Mouse (Mus musculus) kidney, embryonic 15.5 days (tissue): ENCODE measurements around the gene Taf9b. TPM values are rescaled to one million over a fixed set of nuclear protein-coding genes. Genes with fewer than 3 reads are reported as not detected.
"Not testable (repeated sequence)": the region's sequence is repeated elsewhere in the genome, so short reads cannot be mapped to it uniquely, and the experiment has no call there.

Source experiments
- ATAC-seq: fragments of 200-750 bp; cut with Nextera tagmentation; replicated peaks from 2 replicates; pipeline ENCODE4 v1.8.0; 2017; ENCODE audit warnings: moderate TSS enrichment; ENCODE audit not compliant: low FRiP score
- H3K27ac ChIP-seq: fragments of 300-500 bp; sonication (generic); 2 replicates; pipeline ENCODE4 v1.5.1; 2015; ENCODE audit warnings: mild to moderate bottlenecking, inconsistent platforms
- H3K27me3 ChIP-seq: fragments of 300-500 bp; sonication (generic); 2 replicates; pipeline ENCODE4 v1.6.1; 2015; ENCODE audit warnings: inconsistent platforms
- H3K36me3 ChIP-seq: fragments of 300-500 bp; sonication (generic); 2 replicates; pipeline ENCODE4 v1.6.1; 2015; ENCODE audit warnings: inconsistent platforms
- H3K4me1 ChIP-seq: fragments of 300-500 bp; sonication (generic); 2 replicates; pipeline ENCODE4 v1.6.1; 2015; ENCODE audit warnings: inconsistent platforms
- H3K4me2 ChIP-seq: fragments of 300-500 bp; sonication (generic); 2 replicates; pipeline ENCODE4 v1.6.1; 2015; ENCODE audit warnings: moderate library complexity, mild to moderate bottlenecking, inconsistent platforms
- H3K4me3 ChIP-seq: fragments of 300-500 bp; sonication (generic); replicated peaks from 2 replicates; pipeline ENCODE4 v1.5.1; 2015; ENCODE audit warnings: mild to moderate bottlenecking, inconsistent platforms
- H3K9ac ChIP-seq: fragments of 300-500 bp; sonication (generic); 2 replicates; pipeline ENCODE4 v1.6.1; 2015; ENCODE audit warnings: mild to moderate bottlenecking, inconsistent platforms
- H3K9me3 ChIP-seq: fragments of 300-500 bp; sonication (generic); replicated peaks from 2 replicates; pipeline ENCODE4 v1.6.1; 2016; ENCODE audit warnings: inconsistent platforms
- WGBS: fragments of 180-500 bp; shearing (Covaris S2); methylation state at CpG from one replicate; pipeline ENCODE4 v1.1.7; 2015; ENCODE audit warnings: mixed read lengths; 5-methylcytosine and 5-hydroxymethylcytosine counted together
- polyA plus RNA-seq: library from polyadenylated mRNA; unstranded; fragments of >200 nt; fragmentation: Nextera tagmentation; extraction: Ambion mirVana; gene quantifications from 2 replicates; pipeline ENCODE4 v1.2.1, GENCODE M21; 2015

Gene Taf9b
- polyA plus RNA-seq: 10.5 and 10.6 TPM in 2 replicates

DNA sequence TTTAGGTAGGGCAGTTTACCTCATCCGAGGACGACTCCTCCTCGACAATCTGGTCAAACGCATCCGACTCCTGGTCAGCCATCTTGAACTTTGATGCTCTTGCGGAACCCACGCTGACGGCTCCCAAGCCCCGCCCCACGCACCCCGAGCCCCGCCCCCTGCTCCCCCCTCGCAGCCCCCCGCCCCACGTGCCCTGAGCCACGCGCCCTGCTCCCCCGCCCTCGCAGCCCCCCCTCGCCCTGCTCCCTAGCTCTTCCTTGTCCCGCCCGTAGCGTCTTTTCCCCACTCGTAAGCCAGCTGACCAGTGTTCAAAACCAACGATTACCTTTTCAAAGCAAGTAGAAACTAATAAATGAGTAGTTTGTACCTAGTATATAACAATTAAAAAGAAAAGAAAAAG, at the start of gene Taf9b:
Gene Taf9b, minus strand, starts transcription at position 101 of the 400 bp plus-strand sequence.
- H3K9ac ChIP-seq: no peak within 1 kb of the TSS
- peak within 1 kb of the TSS; percentile 61 for H3K4me2 ChIP-seq
- 88% methylated on average over 25 of the region's 25 CpGs for WGBS
- H3K4me1 ChIP-seq: no peaks in the 10 kb centered on the region
- H3K27ac ChIP-seq: no peak within 1 kb of the TSS
- no peaks in the 10 kb centered on the region for H3K36me3 ChIP-seq
- no peaks in the 10 kb centered on the region for H3K27me3 ChIP-seq
- peak within 1 kb of the TSS; percentile 59 for H3K4me3 ChIP-seq
- H3K9me3 ChIP-seq: 0 out of 2 replicates have a peak, but pooled peaks cover 4% of the 10 kb centered on the region
- ATAC-seq: no peak

DNA sequence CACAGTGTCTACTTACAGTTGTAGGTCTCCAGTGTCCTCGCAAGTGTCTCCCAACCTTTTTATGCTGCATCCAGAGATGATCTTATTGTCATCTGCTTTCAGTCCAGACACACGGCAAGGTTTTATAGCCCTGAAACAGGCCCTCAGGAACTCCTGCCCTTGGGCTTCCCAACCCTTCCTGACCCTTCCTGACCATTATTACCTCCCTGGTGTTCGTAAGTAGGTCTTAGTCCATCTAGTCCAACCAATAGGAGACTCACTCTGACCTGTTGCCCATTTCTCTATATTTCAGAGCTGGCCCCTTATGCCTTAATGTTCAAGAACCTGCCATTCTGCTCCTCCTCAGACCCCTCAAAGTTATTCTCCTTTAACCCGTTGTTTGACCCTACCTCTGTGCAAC, 34.3 kb upstream of the Taf9b start, which contains the start of gene Fnd3c2:
Gene Fnd3c2, minus strand, starts transcription at position 101 of the 400 bp plus-strand sequence.
- WGBS: 85% methylated on average over 4 of the region's 4 CpGs
- H3K9ac ChIP-seq: no peak within 1 kb of the TSS

DNA sequence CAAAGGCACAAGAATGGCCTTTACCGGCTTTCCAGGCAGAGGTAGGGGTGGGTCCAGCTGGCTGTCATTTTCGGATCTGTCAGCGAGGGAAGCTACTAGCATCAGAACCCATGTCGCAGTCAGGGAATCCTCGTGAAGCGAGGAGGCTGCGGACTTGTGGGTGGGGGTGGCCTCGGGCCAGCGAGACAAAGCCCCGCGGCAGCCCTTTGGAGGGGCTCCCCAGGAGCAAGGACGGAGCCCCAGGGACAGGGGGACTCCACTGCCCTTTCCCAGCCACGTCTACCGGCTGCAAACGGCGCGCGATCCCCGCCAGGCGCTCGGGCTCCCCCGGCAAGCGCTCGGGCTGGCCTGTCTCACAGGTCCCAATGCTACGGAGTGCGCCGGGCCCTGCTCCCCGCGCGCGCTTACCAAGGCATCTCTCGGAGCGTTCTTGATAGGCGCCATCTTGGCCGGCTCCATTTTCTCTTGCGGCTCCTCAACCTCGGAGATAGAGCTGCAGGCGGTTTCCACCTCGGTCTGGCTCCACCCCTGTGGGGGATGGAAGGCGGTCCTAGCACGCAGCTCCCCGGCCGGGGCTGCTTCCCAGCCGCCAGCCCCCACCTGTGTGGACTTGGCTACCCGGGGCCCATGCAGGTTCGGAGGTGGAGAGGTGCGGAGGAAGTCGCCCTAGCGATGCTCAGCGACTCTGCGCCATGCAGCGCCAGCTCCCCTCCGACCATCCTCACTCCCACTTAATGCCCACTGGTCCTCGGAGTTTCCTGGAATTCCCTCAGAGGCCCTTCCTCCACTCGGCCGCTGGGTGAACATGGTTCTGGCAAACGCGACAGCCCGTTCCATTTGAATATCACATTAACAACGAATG, 1.6 kb downstream of the Taf9b start:
- peak overlapping the region; percentile 82 for H3K27ac ChIP-seq
- H3K9ac ChIP-seq: peak overlapping the region; percentile 62
- H3K27me3 ChIP-seq: no peaks in the 10 kb centered on the region
- 0 out of 2 replicates have a peak, but pooled peaks cover 4% of the 10 kb centered on the region for H3K9me3 ChIP-seq
- H3K4me3 ChIP-seq: peak overlapping the region; percentile 59
- peak overlapping the region; percentile 61 for H3K4me2 ChIP-seq
- 19% methylated on average over 58 of the region's 60 CpGs for WGBS
- H3K4me1 ChIP-seq: no peaks in the 10 kb centered on the region
- peak; percentile 97 for ATAC-seq
- no peaks in the 10 kb centered on the region for H3K36me3 ChIP-seq

More for the DNA sequence above, 34.3 kb upstream of the Taf9b start, which contains the start of gene Fnd3c2:
- H3K4me2 ChIP-seq: no peak within 1 kb of the TSS
- no peaks in the 10 kb centered on the region for H3K36me3 ChIP-seq
- no peaks in the 10 kb centered on the region for H3K4me1 ChIP-seq
- H3K9me3 ChIP-seq: no peaks in the 10 kb centered on the region
- ATAC-seq: no peak
- H3K27ac ChIP-seq: no peak within 1 kb of the TSS
- peaks cover 13% of the 10 kb centered on the region; the same call in 1 of the 2 replicates for H3K27me3 ChIP-seq
- H3K4me3 ChIP-seq: no peak within 1 kb of the TSS

DNA sequence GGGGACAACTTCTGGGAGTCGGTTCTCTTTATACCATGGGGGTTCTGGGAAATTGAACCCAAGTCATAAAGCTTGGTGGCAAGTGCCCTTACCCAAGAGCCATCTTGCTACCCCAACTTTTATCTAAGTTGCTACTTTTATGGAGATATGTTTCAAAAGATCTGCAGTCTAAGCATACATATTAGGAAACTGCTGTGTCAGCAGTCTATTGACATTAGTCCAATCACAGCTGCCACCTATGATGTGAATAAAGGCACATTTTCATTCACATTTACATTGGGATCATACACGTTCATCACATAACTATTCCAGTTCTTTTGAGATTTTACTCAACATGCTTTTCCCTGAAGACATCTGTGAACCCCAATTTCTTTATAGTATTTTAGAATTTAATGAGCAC, 11.9 kb downstream of the Taf9b start:
- H3K4me2 ChIP-seq: no peak overlapping the region
- H3K27me3 ChIP-seq: peaks cover 2% of the 10 kb centered on the region; the same call in 1 of the 2 replicates
- WGBS: 85% methylated on average over 2 of the region's 2 CpGs
- H3K27ac ChIP-seq: no peak overlapping the region
- no peaks in the 10 kb centered on the region for H3K4me1 ChIP-seq
- no peak overlapping the region for H3K9ac ChIP-seq
- no peak for ATAC-seq
- no peak overlapping the region for H3K4me3 ChIP-seq
- H3K9me3 ChIP-seq: no peaks in the 10 kb centered on the region
- H3K36me3 ChIP-seq: peaks cover 9% of the 10 kb centered on the region; the same call in 1 of the 2 replicates

DNA sequence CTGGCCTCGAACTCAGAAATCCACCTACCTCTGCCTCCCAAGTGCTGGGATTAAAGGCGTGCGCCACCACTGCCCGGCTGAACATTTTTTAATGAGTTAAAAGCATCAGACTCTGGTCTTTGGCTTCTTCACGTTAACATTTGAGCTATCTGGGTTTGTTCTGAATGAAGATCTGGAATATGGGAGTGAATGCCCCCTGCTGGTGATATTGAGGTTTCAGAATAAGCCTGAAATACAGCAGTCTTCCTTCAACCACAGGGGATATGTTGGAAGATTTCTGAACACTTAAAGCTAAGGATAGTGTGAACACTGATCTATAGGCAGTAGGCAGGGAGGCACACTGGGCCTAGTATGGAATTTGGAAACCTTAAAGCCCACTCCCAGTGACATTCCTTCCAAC, 22.1 kb downstream of the Taf9b start:
- Histone ChIP-seq H3K4me1 (no peaks in the 10 kb centered on the region), H3K36me3 (peaks cover 85% of the 10 kb centered on the region), H3K4me2 (no peak overlapping the region), H3K27me3 (no peaks in the 10 kb centered on the region), H3K9me3 (no peaks in the 10 kb centered on the region), H3K4me3 (no peak overlapping the region), H3K9ac (no peak overlapping the region), H3K27ac (no peak overlapping the region)
- WGBS: 89% methylated on average over 5 of the region's 5 CpGs
- no peak for ATAC-seq

DNA sequence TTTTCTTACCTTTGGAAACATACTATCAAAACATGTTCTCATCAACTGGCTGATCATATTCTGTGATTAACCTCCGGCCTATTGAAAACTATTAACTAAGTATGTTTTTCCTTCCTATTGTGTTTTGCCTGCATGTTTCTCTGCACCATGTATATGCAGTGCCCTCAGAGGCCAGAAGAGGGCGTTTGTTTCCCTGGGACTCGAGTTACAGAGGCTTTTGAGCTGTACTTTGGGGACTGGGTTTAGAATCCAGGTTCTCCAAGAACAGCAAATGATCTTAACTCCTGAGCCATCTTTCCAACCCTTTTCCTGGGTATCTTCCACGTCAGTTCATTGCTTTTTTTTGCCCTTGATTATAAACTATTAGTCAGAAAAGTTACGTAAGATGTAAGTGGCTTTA, 23.6 kb downstream of the Taf9b start:
- H3K4me3 ChIP-seq: no peak overlapping the region
- H3K27me3 ChIP-seq: no peaks in the 10 kb centered on the region
- no peak for ATAC-seq
- 72% methylated on average over 5 of the region's 5 CpGs for WGBS
- H3K27ac ChIP-seq: no peak overlapping the region
- H3K4me2 ChIP-seq: no peak overlapping the region
- no peak overlapping the region for H3K9ac ChIP-seq
- no peaks in the 10 kb centered on the region for H3K4me1 ChIP-seq
- peaks cover 84% of the 10 kb centered on the region for H3K36me3 ChIP-seq
- no peaks in the 10 kb centered on the region for H3K9me3 ChIP-seq

DNA sequence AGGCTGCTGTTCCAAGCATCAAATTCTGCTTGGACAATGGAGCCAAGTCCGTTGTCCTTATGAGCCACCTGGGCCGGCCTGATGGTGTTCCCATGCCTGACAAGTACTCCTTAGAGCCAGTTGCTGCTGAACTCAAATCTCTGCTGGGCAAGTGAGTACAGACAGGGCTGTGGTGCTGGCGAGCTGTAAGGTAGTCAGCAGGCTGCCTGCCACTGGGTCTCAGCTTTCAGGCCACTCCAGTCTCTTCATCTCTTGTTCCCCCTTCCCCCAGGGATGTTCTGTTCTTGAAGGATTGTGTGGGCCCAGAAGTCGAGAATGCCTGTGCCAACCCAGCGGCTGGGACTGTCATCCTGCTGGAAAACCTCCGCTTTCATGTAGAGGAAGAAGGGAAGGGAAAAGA, 26.6 kb downstream of the Taf9b start:
- H3K36me3 ChIP-seq: peaks cover 63% of the 10 kb centered on the region
- 82% methylated on average over 6 of the region's 6 CpGs for WGBS
- H3K27me3 ChIP-seq, H3K27ac ChIP-seq, H3K9me3 ChIP-seq, H3K4me1 ChIP-seq, H3K9ac ChIP-seq, ATAC-seq, H3K4me3 ChIP-seq, H3K4me2 ChIP-seq: not testable (repeated sequence)

DNA sequence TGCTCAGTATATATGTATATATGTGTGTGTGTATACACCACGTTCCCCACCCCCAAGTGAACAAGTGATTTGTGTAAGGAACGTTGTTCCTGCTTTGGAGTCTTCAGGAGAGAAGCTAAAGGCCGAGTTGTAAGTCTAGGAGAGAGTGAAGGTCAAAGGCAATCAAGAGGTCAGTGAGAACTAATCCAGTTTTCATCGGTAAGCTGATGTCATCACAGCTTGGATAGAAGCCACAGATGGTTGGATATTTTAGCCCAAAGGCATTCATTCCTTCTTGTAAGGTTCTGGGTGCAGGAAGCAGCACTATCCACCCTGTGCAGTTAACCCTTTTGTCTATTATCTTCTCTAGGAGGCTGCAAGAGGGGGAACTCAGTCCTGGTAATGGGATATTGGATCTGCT, 30.9 kb downstream of the Taf9b start:
- Histone ChIP-seq H3K4me1 (peaks cover 20% of the 10 kb centered on the region; the same call in 1 of the 2 replicates), H3K9ac (no peak overlapping the region), H3K36me3 (peaks cover 24% of the 10 kb centered on the region), H3K4me2 (peak overlapping the region; percentile 60), H3K4me3 (peak overlapping the region; percentile 52; the same call in 1 of the 2 replicates), H3K27ac (no peak overlapping the region), H3K9me3 (no peaks in the 10 kb centered on the region), H3K27me3 (peaks cover 5% of the 10 kb centered on the region; the same call in 1 of the 2 replicates)
- 26% methylated on average over 4 of the region's 4 CpGs for WGBS
- no peak for ATAC-seq

DNA sequence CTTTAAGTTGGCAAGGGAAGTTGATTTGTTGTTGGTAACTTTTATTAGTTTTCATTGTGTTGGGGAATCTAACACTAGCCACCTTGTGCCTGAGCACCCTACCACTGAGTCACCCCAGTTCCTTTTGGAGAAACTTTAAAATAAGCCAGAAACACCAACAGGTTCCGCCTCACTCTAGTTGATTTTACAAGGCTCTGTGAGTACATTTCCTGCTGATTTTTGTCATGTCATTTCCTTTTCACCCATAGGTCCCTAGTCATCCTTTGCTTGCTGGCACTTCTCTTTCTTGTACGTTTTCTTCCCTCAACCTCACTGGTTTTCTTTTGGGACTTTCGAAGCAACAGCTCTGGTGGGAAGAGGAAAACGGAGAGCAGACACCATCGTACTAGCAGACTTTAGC, 31.6 kb downstream of the Taf9b start:
- Histone ChIP-seq H3K27me3 (peaks cover 5% of the 10 kb centered on the region; the same call in 1 of the 2 replicates), H3K36me3 (peaks cover 19% of the 10 kb centered on the region), H3K9ac (0 out of 2 replicates have a peak overlapping the region, but pooled peaks have one; percentile 21), H3K27ac (peak overlapping the region; percentile 32; the same call in 1 of the 2 replicates), H3K4me1 (peaks cover 20% of the 10 kb centered on the region; the same call in 1 of the 2 replicates), H3K4me2 (peak overlapping the region; percentile 60), H3K9me3 (no peaks in the 10 kb centered on the region), H3K4me3 (peak overlapping the region; percentile 52)
- no peak for ATAC-seq
- WGBS: 47% methylated on average over 5 of the region's 5 CpGs

DNA sequence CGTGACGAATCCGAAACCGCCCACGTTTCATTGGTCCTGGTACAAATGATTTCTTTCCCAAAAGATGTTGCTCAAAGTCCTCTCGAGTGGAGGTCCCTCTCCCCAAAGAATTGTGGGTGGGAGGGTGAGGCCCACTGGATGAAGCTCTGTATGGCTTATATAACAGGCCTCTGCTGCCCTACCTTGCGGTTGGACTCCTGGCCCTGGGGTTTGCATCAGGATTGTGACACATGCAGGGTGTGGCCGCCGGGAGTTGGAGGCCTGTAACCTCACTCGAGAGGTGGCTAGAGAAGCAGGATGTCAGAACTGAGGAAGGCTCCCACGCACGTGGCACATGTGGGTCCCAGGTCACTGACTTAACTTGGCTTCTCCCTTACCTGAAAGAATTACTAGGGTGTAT, 33.2 kb downstream of the Taf9b start:
- 24% methylated on average over 12 of the region's 12 CpGs for WGBS
- H3K27ac ChIP-seq: peak overlapping the region; percentile 73
- peaks cover 5% of the 10 kb centered on the region; the same call in 1 of the 2 replicates for H3K27me3 ChIP-seq
- peak overlapping the region; percentile 54 for H3K9ac ChIP-seq
- peaks cover 20% of the 10 kb centered on the region; the same call in 1 of the 2 replicates for H3K4me1 ChIP-seq
- H3K36me3 ChIP-seq: peaks cover 6% of the 10 kb centered on the region
- no peak for ATAC-seq
- no peaks in the 10 kb centered on the region for H3K9me3 ChIP-seq
- peak overlapping the region; percentile 60 for H3K4me2 ChIP-seq
- H3K4me3 ChIP-seq: peak overlapping the region; percentile 52

DNA sequence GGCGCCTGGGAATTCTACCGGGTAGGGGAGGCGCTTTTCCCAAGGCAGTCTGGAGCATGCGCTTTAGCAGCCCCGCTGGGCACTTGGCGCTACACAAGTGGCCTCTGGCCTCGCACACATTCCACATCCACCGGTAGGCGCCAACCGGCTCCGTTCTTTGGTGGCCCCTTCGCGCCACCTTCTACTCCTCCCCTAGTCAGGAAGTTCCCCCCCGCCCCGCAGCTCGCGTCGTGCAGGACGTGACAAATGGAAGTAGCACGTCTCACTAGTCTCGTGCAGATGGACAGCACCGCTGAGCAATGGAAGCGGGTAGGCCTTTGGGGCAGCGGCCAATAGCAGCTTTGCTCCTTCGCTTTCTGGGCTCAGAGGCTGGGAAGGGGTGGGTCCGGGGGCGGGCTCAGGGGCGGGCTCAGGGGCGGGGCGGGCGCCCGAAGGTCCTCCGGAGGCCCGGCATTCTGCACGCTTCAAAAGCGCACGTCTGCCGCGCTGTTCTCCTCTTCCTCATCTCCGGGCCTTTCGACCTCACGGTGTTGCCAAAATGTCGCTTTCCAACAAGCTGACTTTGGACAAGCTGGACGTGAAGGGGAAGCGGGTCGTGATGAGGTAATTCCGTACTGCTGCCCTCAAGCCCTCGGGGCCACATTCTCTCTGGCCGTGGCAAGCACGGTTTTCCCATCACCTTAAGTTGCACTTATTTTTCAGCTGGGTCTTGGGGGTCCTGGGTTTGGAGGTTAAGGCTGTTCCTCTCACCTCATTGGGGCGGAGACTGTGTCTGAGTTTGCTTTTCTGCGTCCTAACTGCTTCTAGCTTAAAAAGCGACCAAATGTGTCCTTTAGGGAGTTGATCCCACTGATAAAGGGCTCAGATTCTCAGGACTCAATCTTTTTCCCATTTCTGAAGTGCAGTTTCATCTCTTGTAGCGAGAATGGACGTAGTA, 34.0 kb downstream of the Taf9b start, which contains the start of gene Pgk1:
Gene Pgk1, plus strand, starts transcription at position 388 of the 937 bp plus-strand sequence.
- ATAC-seq: peak; percentile 98
- Histone ChIP-seq H3K4me1 (peaks cover 20% of the 10 kb centered on the region; the same call in 1 of the 2 replicates), H3K4me3 (peak within 1 kb of the TSS; percentile 52), H3K9ac (peak within 1 kb of the TSS; percentile 54), H3K4me2 (peak within 1 kb of the TSS; percentile 60), H3K36me3 (peaks cover 2% of the 10 kb centered on the region), H3K27ac (peak within 1 kb of the TSS; percentile 93), H3K9me3 (no peaks in the 10 kb centered on the region), H3K27me3 (peaks cover 5% of the 10 kb centered on the region; the same call in 1 of the 2 replicates)
- 12% methylated on average over 55 of the region's 55 CpGs for WGBS
